Mouse (Mus musculus) liver, embryonic 15.5 days (tissue): Measurements from ENCODE around the gene Itgal. TPM values are rescaled to one million over a fixed set of nuclear protein-coding genes. Genes with fewer than 3 reads are reported as not detected.
A peak's percentile ranks its signal among the peaks of the same experiment; 100 is the strongest.
"Not testable (repeated sequence)": the region's sequence is repeated elsewhere in the genome, so short reads cannot be mapped to it uniquely, and the experiment has no call there.

Experiments used
- ATAC-seq: fragments of 200-750 bp; cut with Nextera tagmentation; 2 replicates; pipeline ENCODE4 v1.8.0; 2017; ENCODE audit warnings: moderate number of reproducible peaks, mild to moderate bottlenecking, moderate library complexity; ENCODE audit not compliant: insufficient read depth
- H3K27ac ChIP-seq: fragments of 300-500 bp; sonication (generic); replicated peaks from 2 replicates; pipeline ENCODE4 v1.5.1; 2015; ENCODE audit warnings: mild to moderate bottlenecking, inconsistent platforms
- H3K27me3 ChIP-seq: fragments of 300-500 bp; sonication (generic); 2 replicates; pipeline ENCODE4 v1.6.1; 2015; ENCODE audit warnings: mild to moderate bottlenecking, inconsistent platforms
- H3K36me3 ChIP-seq: fragments of 300-500 bp; sonication (generic); replicated peaks from 2 replicates; pipeline ENCODE4 v1.6.1; 2015; ENCODE audit warnings: moderate library complexity, mild to moderate bottlenecking, inconsistent platforms
- H3K4me1 ChIP-seq: fragments of 300-500 bp; sonication (generic); replicated peaks from 2 replicates; pipeline ENCODE4 v1.6.1; 2015; ENCODE audit warnings: inconsistent platforms
- H3K4me2 ChIP-seq: fragments of 300-500 bp; sonication (generic); 2 replicates; pipeline ENCODE4 v1.6.1; 2015; ENCODE audit warnings: moderate library complexity, mild to moderate bottlenecking, inconsistent platforms
- H3K4me3 ChIP-seq: fragments of 300-500 bp; sonication (generic); replicated peaks from 2 replicates; pipeline ENCODE4 v1.5.1; 2015; ENCODE audit warnings: mild to moderate bottlenecking, inconsistent platforms
- H3K9ac ChIP-seq: fragments of 300-500 bp; sonication (generic); 2 replicates; pipeline ENCODE4 v1.6.1; 2015; ENCODE audit warnings: moderate library complexity, mild to moderate bottlenecking, inconsistent platforms
- H3K9me3 ChIP-seq: fragments of 300-500 bp; sonication (generic); replicated peaks from 2 replicates; pipeline ENCODE4 v1.6.1; 2016; ENCODE audit warnings: inconsistent platforms
- WGBS: fragments of 180-500 bp; shearing (Covaris S2); methylation state at CpG from one replicate; pipeline ENCODE4 v1.1.7; 2015; ENCODE audit warnings: mixed read lengths; ENCODE audit not compliant: insufficient replicate concordance; 5-methylcytosine and 5-hydroxymethylcytosine counted together
- polyA plus RNA-seq: library from polyadenylated mRNA; unstranded; fragments of >200 nt; fragmentation: Nextera tagmentation; extraction: Ambion mirVana; gene quantifications from 2 replicates; pipeline ENCODE4 v1.2.1, GENCODE M21; 2015

Gene Itgal
- 6.2 and 7.3 TPM in 2 replicates for polyA plus RNA-seq

GRCm38 (mm10) chr7:127296098-127296497, at the start of gene Itgal:
Itgal (plus strand) TSS chr7:127296260.
- peak within 1 kb of the TSS; percentile 67 for H3K27ac ChIP-seq

GRCm38 (mm10) chr7:127250511-127250910, 45.5 kb upstream of the Itgal start:
- not testable (repeated sequence) for H3K27me3 ChIP-seq, ATAC-seq, H3K4me3 ChIP-seq, H3K9me3 ChIP-seq, H3K27ac ChIP-seq, H3K9ac ChIP-seq, H3K36me3 ChIP-seq, H3K4me2 ChIP-seq
- peaks cover 43% of the 10 kb centered on the region for H3K4me1 ChIP-seq
- 78% methylated on average over 8 of the region's 8 CpGs for WGBS

More at GRCm38 (mm10) chr7:127296098-127296497, at the start of gene Itgal:
- no peak within 1 kb of the TSS for H3K9ac ChIP-seq
- H3K27me3 ChIP-seq: no peaks in the 10 kb centered on the region
- ATAC-seq: no peak
- peak within 1 kb of the TSS; percentile 36 for H3K4me3 ChIP-seq
- no peaks in the 10 kb centered on the region for H3K36me3 ChIP-seq
- peak within 1 kb of the TSS; percentile 41 for H3K4me2 ChIP-seq
- H3K9me3 ChIP-seq: no peaks in the 10 kb centered on the region
- WGBS: 23% methylated on average over 11 of the region's 11 CpGs
- peaks cover 14% of the 10 kb centered on the region; the same call in 1 of the 2 replicates for H3K4me1 ChIP-seq

GRCm38 (mm10) chr7:127252414-127252813, 43.6 kb upstream of the Itgal start:
- no peaks in the 10 kb centered on the region for H3K9me3 ChIP-seq
- no peak overlapping the region for H3K27ac ChIP-seq
- no peak overlapping the region for H3K4me3 ChIP-seq
- peaks cover 21% of the 10 kb centered on the region for H3K36me3 ChIP-seq
- no peak for ATAC-seq
- 48% methylated on average over 2 of the region's 2 CpGs for WGBS
- H3K27me3 ChIP-seq: no peaks in the 10 kb centered on the region
- H3K4me2 ChIP-seq: no peak overlapping the region
- H3K9ac ChIP-seq: no peak overlapping the region
- peaks cover 47% of the 10 kb centered on the region for H3K4me1 ChIP-seq

GRCm38 (mm10) chr7:127253341-127253740, 42.7 kb upstream of the Itgal start:
- ATAC-seq: no peak
- WGBS: 66% methylated on average over 6 of the region's 6 CpGs

GRCm38 (mm10) chr7:127253821-127254769, 42.0 kb upstream of the Itgal start:
- peaks cover 26% of the 10 kb centered on the region for H3K36me3 ChIP-seq
- H3K27me3 ChIP-seq: no peaks in the 10 kb centered on the region
- no peaks in the 10 kb centered on the region for H3K9me3 ChIP-seq
- peak; percentile 93 for ATAC-seq
- H3K4me3 ChIP-seq: peak overlapping the region; percentile 73
- H3K27ac ChIP-seq: peak overlapping the region; percentile 91
- peak overlapping the region; percentile 91 for H3K4me2 ChIP-seq
- peak overlapping the region; percentile 69 for H3K9ac ChIP-seq
- WGBS: under 1% methylated on average over 136 of the region's 136 CpGs
- H3K4me1 ChIP-seq: peaks cover 57% of the 10 kb centered on the region

More at GRCm38 (mm10) chr7:127253341-127253740, 42.7 kb upstream of the Itgal start:
- peak overlapping the region; percentile 91 for H3K27ac ChIP-seq
- peaks cover 50% of the 10 kb centered on the region for H3K4me1 ChIP-seq
- H3K9me3 ChIP-seq: no peaks in the 10 kb centered on the region
- peak overlapping the region; percentile 91 for H3K4me2 ChIP-seq
- peak overlapping the region; percentile 69 for H3K9ac ChIP-seq
- peaks cover 21% of the 10 kb centered on the region for H3K36me3 ChIP-seq
- H3K4me3 ChIP-seq: peak overlapping the region; percentile 73
- no peaks in the 10 kb centered on the region for H3K27me3 ChIP-seq

- no peaks in the 10 kb centered on the region for H3K27me3 ChIP-seq
- no peaks in the 10 kb centered on the region for H3K9me3 ChIP-seq
- no peak for ATAC-seq
- H3K4me2 ChIP-seq: peak overlapping the region; percentile 91
- H3K4me1 ChIP-seq: peaks cover 67% of the 10 kb centered on the region
- no peak overlapping the region for H3K9ac ChIP-seq
- H3K27ac ChIP-seq: peak overlapping the region; percentile 91
- H3K36me3 ChIP-seq: peaks cover 22% of the 10 kb centered on the region
- H3K4me3 ChIP-seq: peak overlapping the region; percentile 73
- WGBS: 7% methylated on average over 4 of the region's 4 CpGs
Observed at GRCm38 (mm10) chr7:127255008-127255407, 41.1 kb upstream of the Itgal start.

- Histone ChIP-seq H3K9ac (0 out of 2 replicates have a peak overlapping the region, but pooled peaks have one; percentile 1), H3K36me3 (peaks cover 20% of the 10 kb centered on the region), H3K4me1 (peaks cover 71% of the 10 kb centered on the region), H3K27me3 (no peaks in the 10 kb centered on the region), H3K9me3 (no peaks in the 10 kb centered on the region), H3K27ac (0 out of 2 replicates have a peak overlapping the region, but pooled peaks have one; percentile 91), H3K4me2 (no peak overlapping the region), H3K4me3 (no peak overlapping the region)
- ATAC-seq: no peak
- 29% methylated on average over 2 of the region's 2 CpGs for WGBS
Observed at GRCm38 (mm10) chr7:127255965-127256364, 40.1 kb upstream of the Itgal start.

- no peak for ATAC-seq
- peaks cover 16% of the 10 kb centered on the region for H3K36me3 ChIP-seq
- no peak overlapping the region for H3K9ac ChIP-seq
- peaks cover 77% of the 10 kb centered on the region for H3K4me1 ChIP-seq
- H3K4me2 ChIP-seq: no peak overlapping the region
- H3K4me3 ChIP-seq: no peak overlapping the region
- H3K27me3 ChIP-seq: no peaks in the 10 kb centered on the region
- no peaks in the 10 kb centered on the region for H3K9me3 ChIP-seq
- WGBS: 78% methylated on average over 5 of the region's 5 CpGs
- H3K27ac ChIP-seq: 0 out of 2 replicates have a peak overlapping the region, but pooled peaks have one; percentile 41
Observed at GRCm38 (mm10) chr7:127256518-127256917, 39.5 kb upstream of the Itgal start.

GRCm38 (mm10) chr7:127259186-127259905, 36.7 kb upstream of the Itgal start:
- WGBS: 57% methylated on average over 8 of the region's 8 CpGs
- Histone ChIP-seq H3K36me3 (peaks cover 16% of the 10 kb centered on the region), H3K9me3 (no peaks in the 10 kb centered on the region), H3K4me2 (peak overlapping the region; percentile 84), H3K9ac (peak overlapping the region; percentile 62; the same call in 1 of the 2 replicates), H3K27me3 (no peaks in the 10 kb centered on the region), H3K4me3 (peak overlapping the region; percentile 68), H3K4me1 (peaks cover 78% of the 10 kb centered on the region), H3K27ac (peak overlapping the region; percentile 69)
- no peak for ATAC-seq

GRCm38 (mm10) chr7:127260309-127261111, 35.5 kb upstream of the Itgal start, which contains the start of gene Dctpp1:
Dctpp1 (minus strand) TSS chr7:127260709.
- Histone ChIP-seq H3K4me2 (peak within 1 kb of the TSS; percentile 84), H3K4me1 (peaks cover 67% of the 10 kb centered on the region), H3K4me3 (peak within 1 kb of the TSS; percentile 68), H3K9me3 (no peaks in the 10 kb centered on the region), H3K9ac (peak within 1 kb of the TSS; percentile 62), H3K36me3 (peaks cover 16% of the 10 kb centered on the region), H3K27me3 (no peaks in the 10 kb centered on the region), H3K27ac (peak within 1 kb of the TSS; percentile 69)
- under 1% methylated on average over 50 of the region's 50 CpGs for WGBS
- ATAC-seq: peak; percentile 94
